Mouse (Mus musculus): ENCODE measurements around the gene Ovol2.

The Ovol2 gene

GRCm38 (mm10) chr2:144267731-144268015, 64.3 kb downstream of the Ovol2 start:
- in situ Hi-C loops (cut with MboI, MseI): no loop called here

- in situ Hi-C loops (cut with MboI, MseI): no loop called here
Observed at GRCm38 (mm10) chr2:144267004-144267730, 64.8 kb downstream of the Ovol2 start.

GRCm38 (mm10) chr2:144265916-144266683, 65.8 kb downstream of the Ovol2 start:
- in situ Hi-C loops (cut with MboI, MseI): no loop called here

GRCm38 (mm10) chr2:144265120-144265488, 66.8 kb downstream of the Ovol2 start:
- in situ Hi-C loops (cut with MboI, MseI): no loop called here

GRCm38 (mm10) chr2:144264398-144265119, 67.4 kb downstream of the Ovol2 start:
- in situ Hi-C loops (cut with MboI, MseI): no loop called here

GRCm38 (mm10) chr2:144262837-144263236, 69.1 kb downstream of the Ovol2 start:
- in situ Hi-C loops (cut with MboI, MseI): no loop called here
